Mouse (Mus musculus) myocyte (in vitro differentiated cells): Measurements from ENCODE around the gene Ptrh2.

ENCODE experiments used
- CEBPB ChIP-seq: IDR thresholded peaks from 2 replicates; pipeline ENCODE4 v1.6.1; 2011; ENCODE audit warnings: mild to moderate bottlenecking, moderate library complexity; ENCODE audit not compliant: poor library complexity, insufficient read depth, severe bottlenecking
- POLR2A ChIP-seq: IDR thresholded peaks from one replicate; pipeline ENCODE4 v1.6.1; 2011; ENCODE audit warnings: low read depth, mild to moderate bottlenecking, control low read depth, moderate library complexity; ENCODE audit not compliant: insufficient read length
- POLR2AphosphoS2 ChIP-seq: IDR thresholded peaks from one replicate; pipeline ENCODE4 v1.6.1; 2011; ENCODE audit warnings: low read depth, control low read depth; ENCODE audit not compliant: insufficient read length

DNA sequence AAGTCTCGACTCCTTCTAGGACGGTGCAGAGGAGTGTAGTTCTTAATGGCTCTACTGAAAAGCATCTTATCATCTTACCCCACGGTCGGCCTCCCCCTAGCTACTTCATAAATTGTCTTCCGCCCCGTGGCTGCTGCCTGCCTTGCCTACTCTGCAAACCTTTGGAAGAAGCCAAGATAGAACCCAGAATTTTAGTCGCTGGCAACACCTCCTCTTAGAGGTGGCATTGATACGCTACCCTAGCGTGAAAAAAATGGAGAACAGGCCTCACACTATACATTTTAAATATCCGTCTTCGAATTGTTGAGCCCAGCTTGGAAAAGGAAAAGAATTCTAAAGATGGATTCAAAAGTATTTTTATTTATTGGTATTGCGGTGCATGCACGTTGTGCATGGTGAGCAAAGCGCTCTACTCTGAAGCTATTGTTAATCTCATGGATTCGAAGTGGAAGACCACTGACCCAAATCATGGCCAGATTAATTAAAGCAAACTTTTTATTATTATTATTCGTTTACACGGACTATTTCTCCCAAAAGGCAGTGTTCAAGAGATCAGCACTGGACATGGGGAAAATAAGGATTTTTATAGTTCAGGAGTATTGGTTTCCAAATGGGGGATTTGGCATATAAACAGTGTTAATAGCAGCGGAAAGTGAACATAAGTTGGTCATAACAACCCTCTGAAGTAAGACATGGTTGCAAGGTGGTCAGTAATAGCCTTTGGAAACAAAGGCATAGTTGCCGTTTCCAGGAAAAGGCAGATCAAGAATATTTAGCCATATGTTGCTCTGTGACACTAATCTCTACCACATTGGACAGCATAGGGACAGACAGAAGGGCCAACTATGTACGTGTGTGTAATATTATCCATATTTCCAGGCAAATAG is 584 bp downstream of the Ptrh2 start:
- no peak for TF ChIP-seq POLR2A
- TF ChIP-seq POLR2AphosphoS2: no peak
- no peak for TF ChIP-seq CEBPB
